Mouse (Mus musculus) adrenal gland, postnatal 36 days (tissue): Measurements from ENCODE around the gene Il27ra. TPM values are rescaled to one million over a fixed set of nuclear protein-coding genes. Genes with fewer than 3 reads are reported as not detected.
"Not testable (repeated sequence)": the region's sequence is repeated elsewhere in the genome, so short reads cannot be mapped to it uniquely, and the experiment has no call there.

Experiments used
- DNase-seq, 2 experiments: peaks; one replicate each; pipeline ENCODE4 v3.0.0; 2021; ENCODE audit warnings: mixed read lengths in 1 of 2
- microRNA-seq: library from miRNA; unstranded; fragments of <30 nt; microRNA quantifications from one replicate; pipeline ENCODE4 v1.2.0, GENCODE M21; 2021
- total RNA-seq, 2 experiments: library from RNA; stranded (reverse); gene quantifications; 2 replicates each; pipeline ENCODE4 v1.2.3; 2021

Gene Il27ra
- total RNA-seq, 2 experiments from 2014 or later, result 2.0 to 2.2 TPM

DNA sequence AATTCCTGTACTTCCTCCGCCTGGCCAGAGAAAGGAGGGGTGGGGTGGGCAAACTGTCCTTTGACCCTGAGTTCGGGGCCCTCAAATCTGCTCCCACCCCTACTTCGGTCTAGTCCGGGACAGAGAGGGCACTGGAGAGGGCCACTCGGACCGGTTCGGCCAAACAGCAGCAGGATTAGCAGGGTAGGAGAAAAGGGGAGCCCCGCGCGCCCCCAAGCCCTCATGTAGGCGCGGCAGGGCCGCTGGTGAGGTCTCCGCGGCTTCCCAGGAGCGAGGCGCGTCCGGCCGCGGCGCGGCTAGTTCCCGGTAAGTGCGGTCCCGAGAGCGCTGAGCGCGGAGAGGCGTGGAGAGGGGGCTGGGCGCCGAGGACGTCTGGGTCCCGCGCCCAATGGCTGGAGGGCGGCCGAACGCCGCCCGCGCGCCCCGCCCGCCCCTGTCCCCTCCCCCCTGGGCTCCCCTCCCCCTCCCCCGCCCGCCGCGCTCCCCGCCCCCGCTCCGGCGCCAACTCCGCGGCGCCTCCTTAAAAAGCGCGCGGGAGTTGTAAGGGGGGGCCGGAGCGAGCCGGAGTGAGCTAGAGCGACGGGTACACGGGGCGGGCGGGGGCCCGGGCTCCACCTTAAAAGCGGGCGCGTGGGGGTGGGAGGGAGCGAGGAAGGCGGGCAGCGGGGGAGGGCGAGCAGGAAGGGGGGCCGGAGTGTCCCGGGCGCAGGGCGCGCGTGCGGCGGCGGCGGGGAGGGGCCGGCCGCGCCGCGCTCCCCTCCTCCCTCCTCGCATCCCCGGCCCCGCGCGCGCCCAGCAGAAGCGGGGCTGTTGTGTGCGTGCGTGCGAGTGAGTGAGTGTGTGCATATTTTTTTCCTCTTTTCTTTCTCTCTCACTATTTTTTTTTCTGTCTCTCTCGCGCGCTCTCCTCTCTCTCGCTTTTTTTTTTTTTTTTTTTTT is 45.6 kb downstream of the Il27ra start:
- DNase-seq, result peak; percentile 93 to 97

DNA sequence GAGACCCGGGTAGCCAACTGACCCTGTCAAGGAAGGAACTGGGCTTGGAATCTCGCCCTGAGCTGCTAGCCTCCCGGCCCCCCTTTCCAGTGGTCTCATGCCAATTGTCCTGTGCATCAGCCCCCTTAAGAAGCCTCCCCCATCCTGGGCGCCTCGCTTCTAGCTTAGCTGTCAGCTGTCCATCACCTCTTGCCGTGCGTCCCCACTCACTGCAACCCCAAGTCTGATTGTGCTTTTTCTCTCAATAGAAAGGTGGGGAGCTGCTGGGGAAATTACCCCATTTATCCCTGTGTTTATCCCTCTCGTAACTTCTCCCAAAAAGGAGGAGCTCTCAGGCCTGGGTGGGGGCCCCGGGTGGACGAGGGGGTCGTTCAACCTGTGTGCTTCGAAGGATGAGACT is 46.4 kb downstream of the Il27ra start:
- DNase-seq, result no peak

DNA sequence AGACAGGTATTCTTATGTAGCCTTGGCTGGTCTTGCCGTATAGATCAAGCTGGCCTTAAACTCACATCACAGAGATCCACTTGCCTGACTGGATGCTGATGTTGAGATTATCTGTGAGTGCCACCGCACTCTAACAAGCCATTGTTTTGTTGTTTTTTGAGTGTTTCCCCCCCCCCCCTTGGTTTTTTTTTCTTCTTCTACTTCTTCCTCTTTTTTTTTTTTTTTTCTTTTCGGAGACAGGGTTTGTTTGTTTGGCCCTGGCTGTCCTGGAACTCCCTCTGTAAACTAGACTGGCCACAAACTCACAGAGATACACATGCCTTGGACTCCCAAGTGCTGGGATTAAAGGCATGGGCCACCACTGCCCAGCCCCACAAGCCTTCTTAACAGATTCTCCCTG is 48.4 kb downstream of the Il27ra start:
- DNase-seq, result no peak

DNA sequence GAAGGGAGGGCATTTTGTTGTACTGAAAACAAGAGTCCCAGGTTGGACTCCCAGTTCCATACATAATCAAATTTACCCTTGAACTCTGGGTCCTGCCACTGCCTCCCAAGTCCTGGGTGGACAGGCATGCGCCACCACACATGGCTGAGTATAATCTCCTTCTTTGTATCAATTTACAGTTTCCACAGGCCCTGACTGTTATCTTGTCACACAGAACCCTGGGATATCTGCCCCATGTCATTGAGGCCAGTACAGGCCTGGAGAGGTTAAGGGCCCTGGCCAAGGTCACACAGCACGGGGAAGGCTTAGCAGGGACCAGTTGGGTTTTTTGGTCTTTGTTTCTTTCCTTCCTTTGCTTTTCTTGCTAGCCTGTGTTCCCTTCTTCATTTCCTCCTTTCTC is 49.9 kb downstream of the Il27ra start:
- no peak for DNase-seq

DNA sequence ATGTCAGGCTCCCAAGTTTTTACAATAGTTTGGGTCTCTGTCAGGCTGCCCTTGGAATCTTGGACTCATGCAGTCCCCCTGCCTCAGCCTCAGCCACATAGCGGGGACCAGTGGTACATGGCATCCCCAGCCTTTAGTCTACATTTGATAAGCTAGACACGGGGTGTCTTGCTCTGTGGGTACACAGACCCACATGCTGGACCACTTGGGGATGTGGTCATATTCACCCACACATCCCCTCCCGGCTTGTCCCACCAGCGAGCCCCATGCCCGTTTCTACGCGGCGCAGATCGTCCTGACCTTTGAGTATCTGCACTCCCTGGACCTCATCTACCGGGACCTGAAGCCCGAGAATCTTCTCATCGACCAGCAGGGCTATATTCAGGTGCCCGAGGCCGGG is 52.2 kb downstream of the Il27ra start:
- no peak for DNase-seq

DNA sequence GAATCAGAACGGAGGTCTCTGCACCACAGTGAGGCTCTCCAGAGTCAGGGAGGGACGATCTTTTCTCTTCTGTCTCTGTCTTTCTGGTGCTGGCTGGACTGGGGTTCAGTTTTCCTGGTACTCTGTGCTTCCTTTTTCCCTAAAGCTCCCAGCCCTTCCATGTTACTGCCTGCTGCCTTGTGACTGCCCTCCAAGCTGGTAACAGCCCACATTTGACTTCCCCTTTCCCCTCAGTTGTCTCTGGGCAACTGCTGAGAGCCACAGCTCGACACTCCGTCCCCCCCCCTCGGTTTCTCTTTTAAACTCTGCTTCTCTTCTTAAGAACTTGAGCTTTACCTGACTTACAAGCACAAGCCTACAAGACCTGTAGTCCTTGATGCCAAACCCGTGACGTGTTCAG is 53.1 kb downstream of the Il27ra start:
- DNase-seq, result no peak

DNA sequence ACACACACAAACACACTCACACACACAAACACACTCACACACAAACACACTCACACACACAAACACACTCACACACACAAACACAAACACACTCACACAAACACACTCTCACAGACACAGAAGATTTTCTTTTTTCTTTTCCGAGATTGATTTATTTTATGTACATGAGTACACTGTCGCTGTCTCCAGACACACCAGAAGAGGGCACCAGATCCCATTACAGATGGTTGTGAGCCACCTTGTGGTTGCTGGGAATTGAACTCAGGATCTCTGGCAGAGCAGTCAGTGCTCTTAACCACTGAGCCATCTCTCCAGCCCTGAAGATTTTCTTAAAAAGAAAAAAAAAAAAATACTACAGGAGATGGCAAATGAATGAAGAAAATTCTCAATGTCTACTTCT is 59.2 kb downstream of the Il27ra start:
- DNase-seq, result not testable (repeated sequence)

DNA sequence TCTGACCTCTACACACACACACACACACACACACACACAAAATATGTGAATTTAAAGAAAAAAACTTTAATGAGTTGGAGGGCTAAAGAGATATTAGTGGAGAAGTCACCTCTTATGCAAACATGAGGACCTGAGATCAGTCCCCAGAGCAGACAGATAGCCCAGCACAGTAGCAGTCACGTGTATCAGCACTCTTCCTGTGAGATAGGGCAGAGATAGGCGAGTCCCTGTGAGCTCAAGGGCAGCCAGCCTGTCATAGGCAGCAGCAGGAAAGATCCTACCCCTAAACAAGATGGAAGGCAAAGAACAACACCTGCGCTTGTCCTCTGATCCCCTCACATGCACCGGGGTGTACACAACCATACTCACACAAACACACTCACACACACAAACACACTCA is 59.9 kb downstream of the Il27ra start:
- DNase-seq, result no peak

DNA sequence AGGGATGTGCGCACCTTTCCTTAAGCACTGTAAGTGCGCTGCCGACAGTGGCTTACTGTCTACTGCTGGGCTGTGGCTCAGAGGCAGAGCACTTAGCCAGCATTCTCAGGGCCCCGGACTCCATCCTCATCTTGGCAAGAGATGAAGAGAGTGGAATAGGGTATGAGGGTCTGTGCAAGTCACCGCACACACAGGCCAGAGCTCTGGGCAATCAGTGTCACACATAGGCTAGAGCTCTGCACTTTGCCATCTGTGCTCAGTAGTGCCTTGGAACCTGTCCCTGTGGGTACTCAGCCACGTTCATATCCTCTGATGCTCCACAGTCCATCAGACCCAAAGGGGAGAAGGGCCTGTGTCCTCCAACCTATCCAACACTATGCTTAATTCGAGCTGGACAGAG is 60.9 kb downstream of the Il27ra start:
- DNase-seq, result no peak

DNA sequence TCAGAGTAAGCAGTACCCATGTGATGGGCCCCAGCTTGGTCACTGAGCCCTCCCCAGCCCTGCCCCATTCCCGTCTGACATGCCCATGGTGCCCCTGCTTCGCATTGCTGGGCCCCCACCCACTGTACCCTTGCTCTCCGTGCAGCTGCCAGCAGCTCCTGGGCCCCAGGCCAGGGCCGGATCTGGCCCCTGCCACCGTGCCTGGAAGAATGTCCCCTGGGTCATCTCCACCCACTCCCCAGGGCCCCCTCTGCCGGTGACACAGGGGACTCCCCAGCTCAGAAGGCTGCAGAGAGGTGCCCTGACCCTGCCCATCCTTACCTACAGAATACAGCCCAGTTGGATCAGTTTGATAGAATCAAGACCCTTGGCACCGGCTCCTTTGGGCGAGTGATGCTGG is 61.5 kb downstream of the Il27ra start:
- peak in 1 of 2 experiments; percentile 69 for DNase-seq

Small RNA genes lying within 50 kb of the gene (microRNA-seq; reads per million reads assigned to microRNA genes)
- gene Mir1199, result not detected
- gene Mir709, result not detected
- 0.75 reads per million for gene Mir8111

Other genes with a start within 250 kb of the Il27ra start
- gene Adgrl1, start 142.5 kb downstream of the Il27ra start, total RNA-seq, result 10 to 100 TPM; 62.4 to 73.4 TPM
- gene Gm10644, start 87.4 kb downstream of the Il27ra start, total RNA-seq, result 1 to 10 TPM in 1 of 2 experiments, under 1 TPM in 1; 0.46 to 1.9 TPM
- gene Asf1b, start 87.1 kb downstream of the Il27ra start, total RNA-seq, result 1 to 10 TPM; 3.4 to 4.5 TPM
- 100 to 1,000 TPM; 234 to 305 TPM for gene Prkaca, start 69.6 kb downstream of the Il27ra start, total RNA-seq
- gene Samd1, start 44.9 kb downstream of the Il27ra start, total RNA-seq, result 10 to 100 TPM; 34.2 to 37.2 TPM
- under 1 TPM; 0.43 to 0.50 TPM for gene 1700067K01Rik, start 41.1 kb downstream of the Il27ra start, total RNA-seq
- not detected for gene 2210011C24Rik, start 30.4 kb downstream of the Il27ra start, total RNA-seq
- under 1 TPM; 0.43 to 0.46 TPM for gene Palm3, start 21.1 kb downstream of the Il27ra start, total RNA-seq
- not detected for gene Rln3, start 2.4 kb upstream of the Il27ra start, total RNA-seq
- gene Gm10643, start 22.5 kb upstream of the Il27ra start, total RNA-seq, result 1 to 10 TPM; 3.1 to 3.2 TPM
- gene Rfx1, start 24.2 kb upstream of the Il27ra start, total RNA-seq, result 10 to 100 TPM; 13.2 to 19.9 TPM
- gene Dcaf15, start 62.2 kb upstream of the Il27ra start, total RNA-seq, result 10 to 100 TPM; 16.7 to 19.4 TPM
- under 1 TPM; 0.13 to 0.46 TPM for gene Podnl1, start 83.4 kb upstream of the Il27ra start, total RNA-seq
- 10 to 100 TPM; 22.6 to 33.9 TPM for gene Cc2d1a, start 105.3 kb upstream of the Il27ra start, total RNA-seq
- gene 4930432K21Rik, start 105.4 kb upstream of the Il27ra start, total RNA-seq, result under 1 TPM; 0.46 to 0.76 TPM
- gene Nanos3, start 142.6 kb upstream of the Il27ra start, total RNA-seq, result 1 to 10 TPM in 1 of 2 experiments, not detected in 1; 2.3 TPM
- 10 to 100 TPM; 40.1 to 47.6 TPM for gene Zswim4, start 194.5 kb upstream of the Il27ra start, total RNA-seq
- 100 to 1,000 TPM; 267 to 283 TPM for gene D8Ertd738e, start 207.1 kb upstream of the Il27ra start, total RNA-seq
- 10 to 100 TPM; 29.0 to 45.3 TPM for gene Mri1, start 214.7 kb upstream of the Il27ra start, total RNA-seq
- gene Ccdc130, start 227.8 kb upstream of the Il27ra start, total RNA-seq, result 10 to 100 TPM; 20.2 to 23.0 TPM